Mouse (Mus musculus): ENCODE data around the gene Ms4a6d. TPM values are rescaled to one million over a fixed set of nuclear protein-coding genes. Genes with fewer than 3 reads are reported as not detected.
A peak's percentile ranks its signal among the peaks of the same experiment; 100 is the strongest.
"Not testable (repeated sequence)": the region's sequence is repeated elsewhere in the genome, so short reads cannot be mapped to it uniquely, and the experiment has no call there.

Gene Ms4a6d
- total RNA-seq, 2 experiments from 2014 or later = 51.4 to 76.5 TPM

DNA sequence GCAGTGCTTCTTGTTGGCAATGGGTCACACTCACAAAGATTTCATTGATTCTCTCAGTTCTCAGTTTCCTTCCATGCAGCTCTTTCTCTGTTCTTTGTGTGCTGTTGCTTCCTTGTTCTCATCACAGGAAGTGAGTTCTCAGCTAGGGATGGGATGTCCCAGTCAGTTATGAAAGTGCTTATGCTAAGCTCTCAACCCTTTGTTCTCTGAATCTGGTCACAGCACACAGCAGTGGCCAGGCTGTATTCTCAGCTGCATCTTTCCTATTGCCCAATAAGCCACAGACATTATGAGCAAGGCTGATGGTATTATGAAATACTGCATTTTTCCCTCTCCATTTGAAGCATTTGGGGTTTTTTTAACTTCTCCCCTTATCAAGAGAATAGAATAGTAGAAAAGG, 45.1 kb downstream of the Ms4a6d start:
- peak; percentile 100 for ATAC-seq (ENCODE audit: poor library complexity, severe bottlenecking)

DNA sequence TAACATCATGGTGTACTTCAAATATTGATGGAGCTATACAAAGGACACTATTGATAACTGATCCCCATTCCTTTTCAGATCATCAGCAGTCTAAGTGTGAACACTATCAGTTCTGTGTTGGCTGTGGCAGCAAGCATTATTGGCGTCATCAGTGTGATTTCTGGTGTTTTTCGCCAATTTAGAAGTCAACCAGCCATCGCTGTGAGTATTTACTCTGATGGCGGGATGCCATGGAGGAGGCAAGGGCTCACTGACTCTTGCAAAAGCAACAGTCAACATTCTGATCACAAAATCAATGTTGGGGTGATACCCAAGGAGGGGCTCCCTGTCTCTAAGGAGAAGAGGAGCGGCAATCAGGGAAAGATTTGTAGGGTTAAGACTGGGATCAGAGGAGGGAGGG, 49.9 kb downstream of the Ms4a6d start:
- ATAC-seq (ENCODE audit: poor library complexity, severe bottlenecking) = no peak

GRCm38 (mm10) chr19:11547911-11548310, 56.7 kb downstream of the Ms4a6d start:
- ATAC-seq (ENCODE audit: poor library complexity, severe bottlenecking) = no peak

- ATAC-seq (ENCODE audit: poor library complexity, severe bottlenecking) = not testable (repeated sequence)
Observed at GRCm38 (mm10) chr19:11544383-11544782, 60.3 kb downstream of the Ms4a6d start.

GRCm38 (mm10) chr19:11540166-11540821, 64.4 kb downstream of the Ms4a6d start:
- ATAC-seq (ENCODE audit: poor library complexity, severe bottlenecking) = peak; percentile 85

DNA sequence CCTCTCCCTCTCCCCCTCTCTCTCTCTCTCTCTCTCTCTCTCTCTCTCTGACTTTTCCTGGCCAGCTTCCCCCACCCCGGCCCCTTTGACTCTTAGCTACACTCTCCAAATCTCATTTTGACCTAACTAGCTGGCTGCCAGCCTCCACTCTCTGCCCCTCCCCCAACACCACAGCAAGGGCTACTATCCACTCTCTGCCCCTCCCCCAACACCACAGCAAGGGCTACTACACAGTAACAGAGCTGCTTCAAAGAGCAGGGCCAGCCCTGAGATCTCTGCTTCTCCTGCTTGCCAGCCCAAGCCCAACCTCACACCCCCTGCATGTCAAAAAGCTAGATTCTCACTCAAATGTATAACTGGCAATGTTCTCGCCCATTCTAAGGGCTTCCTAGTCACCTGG, 67.3 kb downstream of the Ms4a6d start:
- no peak for ATAC-seq (ENCODE audit: poor library complexity, severe bottlenecking)

Other genes starting within 250 kb of the Ms4a6d start
- 35.8 and 41.7 TPM in 2 replicates for gene Ms4a4a, start 229.3 kb downstream of the Ms4a6d start, total RNA-seq (2015)
- 6.0 and 7.4 TPM in 2 replicates for gene Ms4a4a, start 229.3 kb downstream of the Ms4a6d start, total RNA-seq (2017)
- gene Ms4a4c, start 200.1 kb downstream of the Ms4a6d start, total RNA-seq (2015) = 412 and 535 TPM in 2 replicates
- 446 and 496 TPM in 2 replicates for gene Ms4a4c, start 200.1 kb downstream of the Ms4a6d start, total RNA-seq (2017)
- gene Ms4a4b, start 161.3 kb downstream of the Ms4a6d start, total RNA-seq (2015) = 53.5 and 63.3 TPM in 2 replicates
- 17.0 and 32.8 TPM in 2 replicates for gene Ms4a4b, start 161.3 kb downstream of the Ms4a6d start, total RNA-seq (2017)
- gene Ms4a6c, start 135.5 kb downstream of the Ms4a6d start, total RNA-seq (2015) = 815 and 879 TPM in 2 replicates
- 614 and 767 TPM in 2 replicates for gene Ms4a6c, start 135.5 kb downstream of the Ms4a6d start, total RNA-seq (2017)
- gene Gm8369, start 118.9 kb downstream of the Ms4a6d start, total RNA-seq (2015) = 16.9 and 21.9 TPM in 2 replicates
- 10.4 and 12.3 TPM in 2 replicates for gene Gm8369, start 118.9 kb downstream of the Ms4a6d start, total RNA-seq (2017)
- gene Ms4a6b, start 88.3 kb downstream of the Ms4a6d start, total RNA-seq (2015) = 242 and 270 TPM in 2 replicates
- 138 and 141 TPM in 2 replicates for gene Ms4a6b, start 88.3 kb downstream of the Ms4a6d start, total RNA-seq (2017)
- gene Ms4a4d, start 68.0 kb downstream of the Ms4a6d start, total RNA-seq (2015) = 0.21 and 0.54 TPM in 2 replicates
- gene Ms4a4d, start 68.0 kb downstream of the Ms4a6d start, total RNA-seq (2017) = 0.53 TPM in 1 of 2 replicates, not detected in the other
- 47.4 and 50.5 TPM in 2 replicates for gene Ms4a2, start 18.9 kb upstream of the Ms4a6d start, total RNA-seq (2015)
- gene Ms4a2, start 18.9 kb upstream of the Ms4a6d start, total RNA-seq (2017) = 79.4 and 80.1 TPM in 2 replicates
- gene Ms4a3, start 36.0 kb upstream of the Ms4a6d start, total RNA-seq (2015) = 42.5 and 48.3 TPM in 2 replicates
- 29.5 and 38.1 TPM in 2 replicates for gene Ms4a3, start 36.0 kb upstream of the Ms4a6d start, total RNA-seq (2017)
- 0.51 TPM in 1 of 2 replicates, not detected in the other for gene Oosp2, start 55.7 kb upstream of the Ms4a6d start, total RNA-seq (2015)
- gene Oosp2, start 55.7 kb upstream of the Ms4a6d start, total RNA-seq (2017) = not detected in 2 replicates
- gene Oosp1, start 86.3 kb upstream of the Ms4a6d start, total RNA-seq (2015) = 0.16 and 0.67 TPM in 2 replicates
- 1.1 TPM in 1 of 2 replicates, not detected in the other for gene Oosp1, start 86.3 kb upstream of the Ms4a6d start, total RNA-seq (2017)
- gene Oosp3, start 92.2 kb upstream of the Ms4a6d start, total RNA-seq (2015) = not detected in 2 replicates
- gene Oosp3, start 92.2 kb upstream of the Ms4a6d start, total RNA-seq (2017) = not detected in 2 replicates
- not detected in 2 replicates for gene Gif, start 142.7 kb upstream of the Ms4a6d start, total RNA-seq (2015)
- gene Gif, start 142.7 kb upstream of the Ms4a6d start, total RNA-seq (2017) = not detected in 2 replicates
- gene Mrpl16, start 165.5 kb upstream of the Ms4a6d start, total RNA-seq (2015) = 34.2 and 38.7 TPM in 2 replicates
- gene Mrpl16, start 165.5 kb upstream of the Ms4a6d start, total RNA-seq (2017) = 50.3 and 50.5 TPM in 2 replicates
- 27.6 and 28.5 TPM in 2 replicates for gene Stx3, start 214.6 kb upstream of the Ms4a6d start, total RNA-seq (2015)
- 30.4 and 31.5 TPM in 2 replicates for gene Stx3, start 214.6 kb upstream of the Ms4a6d start, total RNA-seq (2017)
- gene Olfr1417, start 234.4 kb upstream of the Ms4a6d start, total RNA-seq (2015) = not detected in 2 replicates
- not detected in 2 replicates for gene Olfr1417, start 234.4 kb upstream of the Ms4a6d start, total RNA-seq (2017)

All from megakaryocyte, adult 5-6 weeks (primary cell).